Mouse (Mus musculus): ENCODE data around the gene Dmgdh.

DNA sequence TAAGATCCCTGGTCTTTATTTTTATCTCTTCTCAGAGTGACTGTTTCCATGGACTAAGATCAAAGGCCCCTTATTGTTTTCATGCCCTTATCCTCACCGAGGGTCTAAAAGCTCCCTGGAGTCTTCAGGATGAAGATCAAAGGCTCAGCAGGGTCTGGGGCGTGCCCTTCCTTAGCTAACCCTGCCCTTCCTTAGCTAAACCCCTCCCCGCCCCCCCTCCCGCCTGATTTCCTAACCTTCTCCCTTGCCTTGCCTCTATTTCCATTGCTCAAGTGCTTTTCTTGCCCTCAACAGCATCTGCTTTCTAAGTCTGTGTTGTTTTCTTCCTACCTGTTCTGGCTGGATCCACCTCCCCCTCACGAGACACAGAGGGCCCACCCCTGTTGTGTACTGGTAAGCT, 13.1 kb downstream of the Dmgdh start:
- TF ChIP-seq POLR2AphosphoS2 (IDR thresholded peaks at IDR 0.05; ENCODE audit: low read length), result no peak
- TF ChIP-seq CTCF (IDR thresholded peaks at IDR 0.05 in 2 of 3, conservative IDR thresholded peaks at IDR 0.05 in 1 of 3; ENCODE audit: control insufficient read depth in 1 of 3, insufficient read depth in 1 of 3, low read depth in 2 of 3, low read length in 3 of 3, poor library complexity in 1 of 3, severe bottlenecking in 1 of 3), result no peak
- TF ChIP-seq SMC3 (IDR thresholded peaks at IDR 0.05; ENCODE audit: low read depth, low read length), result no peak
- no peak for TF ChIP-seq EP300 (IDR thresholded peaks at IDR 0.05; ENCODE audit: low read depth in 1 of 2, low read length in 2 of 2)
- no peak for TF ChIP-seq ZKSCAN1 (IDR thresholded peaks at IDR 0.05; ENCODE audit: low read depth, low read length)
- no peak for TF ChIP-seq MAX (IDR thresholded peaks at IDR 0.05; ENCODE audit: low read length)
- no peak for TF ChIP-seq KAT2A (conservative IDR thresholded peaks at IDR 0.05; ENCODE audit: low read depth, low read length)
- TF ChIP-seq RCOR1 (IDR thresholded peaks at IDR 0.05; ENCODE audit: low read depth, low read length), result no peak
- no peak for TF ChIP-seq POLR2A (IDR thresholded peaks at IDR 0.05; ENCODE audit: control insufficient read depth in 1 of 2, insufficient read depth in 1 of 2, low read depth in 1 of 2, low read length in 2 of 2, poor library complexity in 1 of 2)
- no peak for TF ChIP-seq CHD2 (IDR thresholded peaks at IDR 0.05; ENCODE audit: low read length)

Measured in MEL (cell line).